Mouse (Mus musculus) E14TG2a.4 (cell line): ENCODE results near the gene Gm5460.

Experiments
- H3K27me3 ChIP-seq: 2 replicates; pipeline ENCODE4 v1.6.1; 2014; ENCODE audit warnings: low read length, control low read depth; ENCODE audit not compliant: insufficient read depth
- H3K36me3 ChIP-seq: 2 replicates; pipeline ENCODE4 v1.6.1; 2014; ENCODE audit warnings: low read length, control low read depth; ENCODE audit not compliant: insufficient read depth
- H3K4me1 ChIP-seq: replicated peaks from 2 replicates; pipeline ENCODE4 v1.6.1; 2014; ENCODE audit warnings: low read depth, low read length, control low read depth
- H3K4me3 ChIP-seq: replicated peaks from 2 replicates; pipeline ENCODE4 v1.5.1; 2014; ENCODE audit warnings: mild to moderate bottlenecking, low read length
- H3K9me3 ChIP-seq: 2 replicates; pipeline ENCODE4 v1.6.1; 2014; ENCODE audit warnings: low read length, control low read depth
- CTCF ChIP-seq: conservative IDR thresholded peaks from 2 replicates; pipeline ENCODE4 v1.5.1; 2014; ENCODE audit warnings: low read length
- NANOG ChIP-seq: IDR thresholded peaks from 2 replicates; pipeline ENCODE4 v1.6.1; 2014; ENCODE audit warnings: borderline replicate concordance, low read length, mixed read lengths
- POU5F1 ChIP-seq: IDR thresholded peaks from 2 replicates; pipeline ENCODE4 v1.6.1; 2014; ENCODE audit warnings: low read length, borderline replicate concordance

Gene Gm5460

DNA sequence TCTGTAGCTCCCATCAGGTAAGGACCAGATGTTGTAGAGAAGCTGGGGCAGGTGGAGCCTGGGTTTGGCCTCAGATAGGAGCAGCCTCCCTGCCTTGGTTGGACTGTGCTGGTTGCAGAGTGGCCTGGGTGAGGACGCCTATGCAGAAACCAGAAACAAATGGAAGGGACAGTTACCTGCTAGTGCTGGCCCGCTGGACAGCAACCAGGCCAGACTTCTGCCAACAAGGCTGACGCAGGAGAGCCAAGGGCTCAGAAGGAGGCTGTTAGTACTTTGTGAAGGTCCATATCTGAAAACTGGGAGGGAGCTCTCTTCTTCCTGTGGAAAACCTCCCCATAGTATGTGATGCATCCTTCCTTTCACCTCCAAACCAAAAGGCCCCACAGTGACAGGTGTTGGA lies 26.8 kb downstream of the Gm5460 start:
- H3K36me3 ChIP-seq: no peaks in the 10 kb centered on the region
- no peaks in the 10 kb centered on the region for H3K4me1 ChIP-seq
- TF ChIP-seq POU5F1: no peak
- TF ChIP-seq NANOG: no peak
- TF ChIP-seq CTCF: no peak
- H3K4me3 ChIP-seq: no peak overlapping the region
- H3K9me3 ChIP-seq: no peaks in the 10 kb centered on the region
- H3K27me3 ChIP-seq: no peaks in the 10 kb centered on the region

DNA sequence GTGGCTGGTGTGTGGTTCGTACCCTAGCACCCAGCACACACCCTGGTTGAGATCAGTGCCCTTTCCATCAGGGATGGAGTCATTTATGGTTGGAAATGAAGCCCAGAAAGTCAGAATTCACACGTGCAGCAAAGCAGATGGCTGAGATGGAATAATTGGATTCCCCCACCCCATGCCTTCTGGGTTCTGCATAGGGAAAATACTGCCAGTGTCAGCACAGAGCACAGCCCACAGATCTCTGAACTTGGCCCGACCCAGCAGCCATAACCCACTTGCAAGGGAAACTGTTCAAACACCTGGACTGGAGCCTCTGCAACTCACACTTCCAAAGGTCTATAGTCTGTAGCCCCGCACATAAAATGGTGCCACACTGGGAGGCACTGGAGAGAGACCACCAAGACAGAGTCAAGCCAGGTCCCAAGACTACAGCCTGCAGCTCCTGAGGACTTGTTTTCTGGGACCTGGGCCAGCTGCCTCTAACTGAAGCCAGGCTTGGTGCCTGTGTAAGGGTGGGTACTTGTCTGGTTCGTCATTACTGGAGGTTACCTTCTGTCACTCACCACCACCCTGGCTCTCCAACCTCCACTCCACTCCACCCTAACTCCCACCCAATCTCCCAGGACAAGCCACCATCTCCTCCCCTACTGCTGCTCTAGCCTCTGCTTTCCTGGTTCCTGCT lies 33.7 kb downstream of the Gm5460 start:
- H3K9me3 ChIP-seq: no peaks in the 10 kb centered on the region
- no peaks in the 10 kb centered on the region for H3K36me3 ChIP-seq
- TF ChIP-seq POU5F1 (no peak), CTCF (no peak), NANOG (no peak)
- no peak overlapping the region for H3K4me3 ChIP-seq
- no peaks in the 10 kb centered on the region for H3K4me1 ChIP-seq
- H3K27me3 ChIP-seq: peaks cover 5% of the 10 kb centered on the region

DNA sequence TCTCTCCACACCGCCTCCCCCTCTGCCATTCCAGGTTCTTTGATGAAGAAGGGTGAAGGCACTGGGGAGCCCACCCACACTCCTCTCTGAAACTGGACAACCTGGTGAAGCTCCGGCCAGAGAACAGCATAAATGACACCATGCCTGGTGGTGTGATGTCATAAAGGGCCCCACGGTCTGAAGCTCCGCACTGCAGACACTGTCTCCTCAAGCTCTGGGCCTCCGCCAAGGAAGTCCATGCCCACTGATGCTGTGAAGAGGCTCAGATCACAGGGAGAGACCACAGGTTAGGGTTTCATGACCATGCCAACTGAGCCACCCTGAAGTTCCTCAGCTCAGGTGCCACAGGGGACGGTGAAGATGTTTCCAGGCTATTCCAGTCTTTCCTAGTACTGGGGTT lies 36.0 kb downstream of the Gm5460 start, which contains the start of gene Antxrl:
Gene Antxrl, plus strand, starts transcription at position 192 of the 400 bp plus-strand sequence.
- H3K9me3 ChIP-seq: no peaks in the 10 kb centered on the region
- H3K36me3 ChIP-seq: no peaks in the 10 kb centered on the region
- peaks cover 5% of the 10 kb centered on the region for H3K27me3 ChIP-seq
- H3K4me1 ChIP-seq: no peaks in the 10 kb centered on the region
- H3K4me3 ChIP-seq: no peak within 1 kb of the TSS
- TF ChIP-seq CTCF: no peak
- TF ChIP-seq NANOG: no peak
- TF ChIP-seq POU5F1: no peak

DNA sequence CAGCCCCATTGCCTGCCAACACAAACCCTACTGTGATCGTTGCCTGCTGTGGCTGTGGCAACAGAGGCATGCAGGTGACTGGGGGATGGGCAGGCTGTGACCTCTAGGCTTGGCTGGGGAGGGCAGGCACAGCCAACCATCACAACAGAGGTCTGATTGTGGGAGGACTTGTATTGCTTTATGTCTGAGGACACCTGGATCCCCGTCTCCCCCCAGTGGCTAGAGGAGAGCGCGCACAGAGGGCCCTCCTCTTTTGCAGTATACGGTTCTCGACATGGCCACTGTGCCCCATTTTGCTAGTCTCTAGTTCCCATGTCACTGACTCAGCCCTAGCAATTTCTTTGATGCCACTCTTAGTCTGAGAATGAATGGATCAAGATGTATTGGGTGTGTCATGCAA lies 55.1 kb downstream of the Gm5460 start:
- Histone ChIP-seq H3K4me3 (no peak overlapping the region), H3K9me3 (no peaks in the 10 kb centered on the region), H3K36me3 (no peaks in the 10 kb centered on the region), H3K4me1 (peaks cover 6% of the 10 kb centered on the region; the same call in 1 of the 2 replicates), H3K27me3 (peaks cover 4% of the 10 kb centered on the region; the same call in 1 of the 2 replicates)
- TF ChIP-seq NANOG: no peak
- no peak; the same call in 1 of the 2 replicates for TF ChIP-seq CTCF
- TF ChIP-seq POU5F1: no peak

DNA sequence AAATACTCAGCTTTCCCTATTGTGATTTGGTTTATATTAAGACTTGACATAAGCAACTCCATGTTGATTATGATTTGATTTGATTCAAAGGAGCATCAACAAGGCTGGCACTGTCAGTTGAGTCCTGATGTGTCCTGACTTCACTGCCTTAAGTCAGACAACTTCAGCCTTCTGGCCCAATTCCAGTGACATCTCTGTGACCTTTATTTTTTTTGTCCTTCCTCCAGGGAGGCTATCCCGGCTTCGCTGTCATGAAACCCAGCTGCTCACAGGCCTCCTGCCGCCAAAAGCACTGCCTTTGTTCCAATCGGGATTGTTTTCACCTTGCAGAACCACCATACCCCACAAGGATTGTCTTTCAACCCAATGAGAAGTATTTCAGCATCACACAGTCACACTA lies 58.8 kb downstream of the Gm5460 start:
- no peaks in the 10 kb centered on the region for H3K36me3 ChIP-seq
- H3K4me3 ChIP-seq: no peak overlapping the region
- no peaks in the 10 kb centered on the region; the same call in 1 of the 2 replicates for H3K27me3 ChIP-seq
- TF ChIP-seq CTCF (no peak), NANOG (no peak), POU5F1 (no peak)
- H3K4me1 ChIP-seq: peaks cover 6% of the 10 kb centered on the region; the same call in 1 of the 2 replicates
- no peaks in the 10 kb centered on the region for H3K9me3 ChIP-seq

DNA sequence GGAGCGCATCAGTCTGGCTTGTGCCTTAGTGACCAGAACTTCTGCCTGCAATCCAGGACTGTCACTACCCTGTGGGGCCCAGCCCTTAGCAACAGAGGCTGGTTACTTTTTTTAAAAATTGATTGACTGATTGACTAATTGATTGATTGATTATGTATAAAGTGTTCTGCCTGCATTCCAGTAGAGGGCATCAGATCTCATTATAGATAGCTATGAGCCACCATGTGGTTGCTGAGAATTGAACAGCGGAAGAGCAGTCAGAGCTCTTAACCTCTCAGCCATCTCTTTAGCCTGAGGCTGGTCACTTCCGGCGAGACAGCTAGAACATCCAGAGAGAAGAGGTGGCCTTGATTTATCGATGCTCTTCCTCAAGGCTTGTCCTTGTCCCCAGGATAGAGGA lies 60.7 kb downstream of the Gm5460 start:
- Histone ChIP-seq H3K27me3 (no peaks in the 10 kb centered on the region; the same call in 1 of the 2 replicates), H3K36me3 (no peaks in the 10 kb centered on the region), H3K4me1 (peaks cover 10% of the 10 kb centered on the region; the same call in 1 of the 2 replicates), H3K9me3 (no peaks in the 10 kb centered on the region), H3K4me3 (no peak overlapping the region)
- TF ChIP-seq POU5F1 (no peak), CTCF (0 out of 2 replicates have a peak, but pooled peaks have one; percentile 5)

DNA sequence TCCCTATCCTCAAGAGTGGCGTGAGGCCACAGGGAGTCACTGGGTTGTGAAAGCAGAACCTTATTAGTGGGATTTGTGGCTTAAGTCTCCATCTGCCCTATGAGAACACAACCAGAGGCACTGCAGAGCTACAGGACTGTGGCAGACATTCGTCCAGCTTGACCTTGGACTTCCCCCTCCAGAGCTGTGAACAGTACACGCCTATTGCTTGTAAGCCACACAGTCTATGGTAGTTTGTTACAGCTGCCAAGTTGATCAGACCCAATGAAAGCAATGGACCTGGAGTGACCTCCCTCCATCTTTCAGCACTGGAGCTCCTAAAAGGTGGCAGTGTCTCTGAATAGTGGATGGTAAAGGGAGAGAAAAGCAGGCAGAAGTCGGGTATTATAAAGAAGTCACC lies 61.7 kb downstream of the Gm5460 start:
- no peak for TF ChIP-seq NANOG
- no peak for TF ChIP-seq CTCF
- no peak for TF ChIP-seq POU5F1
- H3K36me3 ChIP-seq: no peaks in the 10 kb centered on the region
- H3K4me1 ChIP-seq: peaks cover 10% of the 10 kb centered on the region; the same call in 1 of the 2 replicates
- H3K9me3 ChIP-seq: no peaks in the 10 kb centered on the region
- H3K4me3 ChIP-seq: no peak overlapping the region
- peaks cover 3% of the 10 kb centered on the region; the same call in 1 of the 2 replicates for H3K27me3 ChIP-seq

DNA sequence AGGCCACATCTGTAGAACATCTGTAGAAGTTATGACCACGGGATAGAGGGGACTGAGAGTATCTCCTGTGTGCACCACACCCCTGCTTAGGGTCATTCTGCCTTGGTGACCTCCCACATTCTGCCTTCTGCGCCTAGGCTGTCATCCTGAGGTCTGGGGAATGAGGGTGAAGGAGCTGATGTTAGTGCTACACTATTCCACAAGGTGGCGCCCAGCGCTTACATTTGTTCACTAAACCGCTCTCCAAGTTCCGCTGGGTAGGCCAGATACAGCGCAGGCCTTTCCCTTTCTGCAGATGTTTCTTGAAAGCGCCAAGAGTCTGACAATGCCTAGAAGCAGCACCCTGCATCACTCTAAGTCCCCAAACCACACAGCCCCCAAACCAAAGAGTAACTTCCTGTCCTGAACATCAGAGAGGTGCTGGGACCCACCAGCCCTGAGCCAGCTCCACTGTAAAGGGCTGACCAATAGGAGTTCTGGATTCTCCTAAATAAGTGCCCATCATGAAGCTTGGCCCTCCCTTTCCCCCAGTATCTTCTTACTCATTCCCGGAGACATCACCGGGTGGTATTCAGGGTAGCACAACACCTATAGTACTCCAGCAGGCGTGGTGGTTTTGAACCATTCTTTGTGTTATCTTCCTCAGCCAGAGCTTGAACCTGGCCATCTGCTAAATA lies 63.9 kb downstream of the Gm5460 start:
- Histone ChIP-seq H3K36me3 (no peaks in the 10 kb centered on the region), H3K4me1 (peaks cover 17% of the 10 kb centered on the region), H3K9me3 (no peaks in the 10 kb centered on the region), H3K4me3 (no peak overlapping the region), H3K27me3 (peaks cover 13% of the 10 kb centered on the region)
- TF ChIP-seq POU5F1 (no peak), CTCF (peak; percentile 44)

DNA sequence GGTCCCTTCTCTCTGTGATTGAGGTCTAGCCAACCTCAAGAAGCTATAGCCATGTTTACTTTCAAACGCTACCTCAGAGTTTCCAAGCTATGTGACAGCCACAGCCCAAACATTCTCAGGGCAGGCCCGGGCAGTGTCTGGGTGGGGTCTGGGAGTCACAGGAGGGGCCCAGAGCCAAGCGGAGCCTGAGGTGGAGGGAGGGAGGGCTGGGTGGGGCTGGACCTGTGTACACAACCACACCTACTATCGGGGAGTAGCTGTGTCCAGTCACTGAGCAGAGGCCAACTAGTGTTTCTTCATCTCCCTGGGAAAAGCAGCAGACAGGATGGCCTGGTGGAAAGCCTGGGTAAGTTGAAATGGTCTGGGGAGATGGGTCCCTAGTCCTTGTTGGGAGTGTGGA lies 69.2 kb downstream of the Gm5460 start, which contains the start of gene Anxa8:
Gene Anxa8, plus strand, starts transcription at position 251 of the 400 bp plus-strand sequence.
- no peak within 1 kb of the TSS for H3K4me3 ChIP-seq
- TF ChIP-seq CTCF: no peak
- no peak for TF ChIP-seq POU5F1
- no peak for TF ChIP-seq NANOG
- H3K27me3 ChIP-seq: peaks cover 23% of the 10 kb centered on the region
- peaks cover 12% of the 10 kb centered on the region for H3K4me1 ChIP-seq
- H3K9me3 ChIP-seq: no peaks in the 10 kb centered on the region
- H3K36me3 ChIP-seq: no peaks in the 10 kb centered on the region
